Comparison of ENCODE assay signal across 10 mouse cellular contexts in the genomic region with DNA sequence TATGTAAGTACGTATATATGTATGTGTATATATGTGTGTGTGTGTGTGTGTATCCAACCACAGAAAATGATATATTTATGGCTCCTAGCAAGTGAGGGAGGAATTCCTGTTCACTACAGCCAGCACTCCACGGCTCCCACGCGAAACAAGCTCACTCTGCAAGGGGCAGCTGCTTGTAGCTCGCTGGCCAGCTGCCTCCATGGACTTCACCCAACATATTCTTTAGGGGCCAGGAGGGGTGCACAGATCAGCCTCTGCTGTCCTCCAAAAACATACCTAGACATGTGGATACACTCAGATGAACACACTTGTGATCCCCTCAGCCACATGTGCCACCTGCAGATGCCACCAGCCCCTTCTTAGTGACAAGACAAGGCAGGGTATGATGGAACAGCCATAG. TPM values are rescaled to one million over a fixed set of nuclear protein-coding genes. Genes with fewer than 3 reads are reported as not detected.
DNase-seq lines count a peak whose midpoint lies in the region; ATAC-seq lines count a peak whose summit lies in the region.
"Had no signal": no experiment of that assay in that cellular context is flagged by ENCODE, and none has a peak within 500 bp of the region (broad histone marks: within the 10 kb centered on the region; RNA-seq: fewer than 3 reads in every experiment).

No protein-coding gene starts in this region.

- 80% methylated on average over 5 of the region's 5 CpGs for WGBS in hindbrain, embryonic 10.5 days
- WGBS in hindbrain, embryonic 11.5 days: 73% methylated on average over 5 of the region's 5 CpGs
- 53% methylated on average over 5 of the region's 5 CpGs for WGBS in embryonic facial prominence, embryonic 15.5 days
- WGBS in limb, embryonic 10.5 days: 82% methylated on average over 5 of the region's 5 CpGs

- no peak for DNase-seq in hindbrain, embryonic 10.5 days (ENCODE audit: low spot score)
- DNase-seq in hindbrain, embryonic 11.5 days (ENCODE audit: low spot score): no peak
- DNase-seq in NIH3T3 (ENCODE audit: low read depth): peak; percentile 69
- DNase-seq in limb, embryonic 10.5 days (ENCODE audit: low spot score): no peak
- DNase-seq in urinary bladder, postnatal 36 days (ENCODE audit: low spot score in 2 of 2): no peak
- DNase-seq in layer of hippocampus, postnatal 36 days: no peak
- DNase-seq: thymus, adult 18-20 months had no signal

- no peak overlapping the region for H3K4me3 ChIP-seq in hindbrain, embryonic 10.5 days
- no peak overlapping the region for H3K4me3 ChIP-seq in hindbrain, embryonic 11.5 days (ENCODE audit: low read depth, low read length)
- no peak overlapping the region for H3K4me3 ChIP-seq in embryonic facial prominence, embryonic 15.5 days (replicated peaks)
- no peak overlapping the region for H3K4me3 ChIP-seq in limb, embryonic 10.5 days

- ATAC-seq in hindbrain, embryonic 11.5 days (ENCODE audit: low FRiP score): no peak
- ATAC-seq in embryonic facial prominence, embryonic 15.5 days (ENCODE audit: insufficient number of reproducible peaks, low FRiP score, low TSS enrichment, low read depth): no peak
- ATAC-seq in monocyte, adult 5-6 weeks (replicated peaks; ENCODE audit: insufficient number of reproducible peaks, low FRiP score, low TSS enrichment, poor library complexity, severe bottlenecking): no peak

- H3K36me3 ChIP-seq in hindbrain, embryonic 10.5 days: no peaks in the 10 kb centered on the region
- H3K36me3 ChIP-seq in hindbrain, embryonic 11.5 days (ENCODE audit: control insufficient read depth, insufficient read depth, low read length): no peaks in the 10 kb centered on the region
- H3K36me3 ChIP-seq in embryonic facial prominence, embryonic 15.5 days: peaks cover 3% of the 10 kb centered on the region
- H3K36me3 ChIP-seq in limb, embryonic 10.5 days: no peaks in the 10 kb centered on the region; the same call in 1 of the 2 replicates

- peak overlapping the region; percentile 56; the same call in 1 of the 2 replicates for H3K27ac ChIP-seq in hindbrain, embryonic 10.5 days
- H3K27ac ChIP-seq in hindbrain, embryonic 11.5 days (ENCODE audit: low read depth, low read length): no peak overlapping the region
- H3K27ac ChIP-seq in embryonic facial prominence, embryonic 15.5 days (replicated peaks): peak overlapping the region; percentile 74; the same call in 1 of the 2 replicates
- peak overlapping the region; percentile 46; the same call in 1 of the 2 replicates for H3K27ac ChIP-seq in limb, embryonic 10.5 days

- H3K4me1 ChIP-seq in hindbrain, embryonic 10.5 days (replicated peaks): peaks cover 64% of the 10 kb centered on the region
- H3K4me1 ChIP-seq in hindbrain, embryonic 11.5 days (replicated peaks; ENCODE audit: control insufficient read depth, insufficient read depth, low read length): peaks cover 12% of the 10 kb centered on the region; the same call in 1 of the 2 replicates
- H3K4me1 ChIP-seq in embryonic facial prominence, embryonic 15.5 days: peaks cover 88% of the 10 kb centered on the region
- peaks cover 61% of the 10 kb centered on the region for H3K4me1 ChIP-seq in limb, embryonic 10.5 days

- no peak overlapping the region for H3K9ac ChIP-seq in hindbrain, embryonic 11.5 days (ENCODE audit: low read depth, low read length)
- H3K9ac ChIP-seq in embryonic facial prominence, embryonic 15.5 days: no peak overlapping the region

- H3K9me3 ChIP-seq in hindbrain, embryonic 10.5 days: no peaks in the 10 kb centered on the region
- no peaks in the 10 kb centered on the region for H3K9me3 ChIP-seq in hindbrain, embryonic 11.5 days (ENCODE audit: control insufficient read depth, low read length)
- no peaks in the 10 kb centered on the region for H3K9me3 ChIP-seq in embryonic facial prominence, embryonic 15.5 days (replicated peaks)
- H3K9me3 ChIP-seq in limb, embryonic 10.5 days (replicated peaks): no peaks in the 10 kb centered on the region

- H3K27me3 ChIP-seq in hindbrain, embryonic 10.5 days (ENCODE audit: insufficient read depth, poor library complexity, severe bottlenecking): peaks cover 100% of the 10 kb centered on the region
- H3K27me3 ChIP-seq in hindbrain, embryonic 11.5 days (ENCODE audit: control insufficient read depth, insufficient read depth, low read length): peaks cover 47% of the 10 kb centered on the region
- no peaks in the 10 kb centered on the region for H3K27me3 ChIP-seq in embryonic facial prominence, embryonic 15.5 days
- H3K27me3 ChIP-seq in limb, embryonic 10.5 days (ENCODE audit: low read depth, poor library complexity, severe bottlenecking): peaks cover 97% of the 10 kb centered on the region

- H3K4me2 ChIP-seq in hindbrain, embryonic 11.5 days (replicated peaks; ENCODE audit: low read depth, low read length): no peak overlapping the region
- no peak overlapping the region for H3K4me2 ChIP-seq in embryonic facial prominence, embryonic 15.5 days (replicated peaks)

RNA-seq across cellular contexts. Expression of a gene that starts 9.7 kb away (rescaled TPM):
- polyA plus RNA-seq in hindbrain, embryonic 10.5 days (2016; fragmentation: Nextera tagmentation; extraction: Ambion mirVana): 0.54 and 1.9 TPM in 2 replicates
- polyA plus RNA-seq in hindbrain, embryonic 11.5 days (2014; fragmentation: Nextera tagmentation; extraction: Ambion mirVana): 2.3 and 2.9 TPM in 2 replicates
- polyA plus RNA-seq in embryonic facial prominence, embryonic 15.5 days (2015; fragmentation: Nextera tagmentation; extraction: Ambion mirVana): 4.2 and 4.9 TPM in 2 replicates
- 3.7 and 8.1 TPM in 2 replicates for polyA plus RNA-seq in limb, embryonic 10.5 days (2016; fragmentation: Nextera tagmentation; extraction: Ambion mirVana)
- 6.4 to 8.9 TPM (median 8.2 TPM) in 3 replicates for total RNA-seq in monocyte, adult 5-6 weeks (2017)
- total RNA-seq in layer of hippocampus, postnatal 36 days (2021): not detected
- total RNA-seq: layer of hippocampus, postnatal 25 days had no signal

RNA-seq across cellular contexts. Expression of a gene that starts 31.3 kb away (rescaled TPM):
- polyA plus RNA-seq in hindbrain, embryonic 10.5 days (2016; fragmentation: Nextera tagmentation; extraction: Ambion mirVana): 5.6 and 6.5 TPM in 2 replicates
- 5.3 and 5.4 TPM in 2 replicates for polyA plus RNA-seq in hindbrain, embryonic 11.5 days (2014; fragmentation: Nextera tagmentation; extraction: Ambion mirVana)
- polyA plus RNA-seq in embryonic facial prominence, embryonic 15.5 days (2015; fragmentation: Nextera tagmentation; extraction: Ambion mirVana): 5.8 and 6.0 TPM in 2 replicates
- 4.6 and 4.7 TPM in 2 replicates for polyA plus RNA-seq in limb, embryonic 10.5 days (2016; fragmentation: Nextera tagmentation; extraction: Ambion mirVana)
- 41.7 to 46.2 TPM (median 45.0 TPM) in 3 replicates for total RNA-seq in monocyte, adult 5-6 weeks (2017)
- 1 to 10 TPM; 1.2 to 2.0 TPM for total RNA-seq in layer of hippocampus, postnatal 36 days (2021)

RNA-seq across cellular contexts. Expression of a gene that starts 44.9 kb away (rescaled TPM):
- polyA plus RNA-seq in hindbrain, embryonic 10.5 days (2016; fragmentation: Nextera tagmentation; extraction: Ambion mirVana): 25.2 and 28.9 TPM in 2 replicates
- 19.7 and 20.5 TPM in 2 replicates for polyA plus RNA-seq in hindbrain, embryonic 11.5 days (2014; fragmentation: Nextera tagmentation; extraction: Ambion mirVana)
- 16.7 and 16.9 TPM in 2 replicates for polyA plus RNA-seq in embryonic facial prominence, embryonic 15.5 days (2015; fragmentation: Nextera tagmentation; extraction: Ambion mirVana)
- 31.7 and 32.0 TPM in 2 replicates for polyA plus RNA-seq in limb, embryonic 10.5 days (2016; fragmentation: Nextera tagmentation; extraction: Ambion mirVana)
- 29.0 to 50.5 TPM (median 36.3 TPM) in 3 replicates for total RNA-seq in monocyte, adult 5-6 weeks (2017)
- total RNA-seq in layer of hippocampus, postnatal 36 days (2021): 10 to 100 TPM; 85.9 to 92.2 TPM

RNA-seq across cellular contexts. Expression of a gene that starts 46.4 kb away (rescaled TPM):
- 57.8 and 65.9 TPM in 2 replicates for polyA plus RNA-seq in hindbrain, embryonic 10.5 days (2016; fragmentation: Nextera tagmentation; extraction: Ambion mirVana)
- 47.9 and 51.1 TPM in 2 replicates for polyA plus RNA-seq in hindbrain, embryonic 11.5 days (2014; fragmentation: Nextera tagmentation; extraction: Ambion mirVana)
- 69.1 and 78.2 TPM in 2 replicates for polyA plus RNA-seq in embryonic facial prominence, embryonic 15.5 days (2015; fragmentation: Nextera tagmentation; extraction: Ambion mirVana)
- polyA plus RNA-seq in limb, embryonic 10.5 days (2016; fragmentation: Nextera tagmentation; extraction: Ambion mirVana): 71.7 and 79.3 TPM in 2 replicates
- total RNA-seq in monocyte, adult 5-6 weeks (2017): 40.1 to 46.6 TPM (median 44.7 TPM) in 3 replicates
- total RNA-seq in layer of hippocampus, postnatal 36 days (2021): 100 to 1,000 TPM in 1 of 2 experiments, 10 to 100 TPM in 1; 95.2 to 115 TPM
